Mouse (Mus musculus) bone marrow, adult 2 months (tissue): ENCODE measurements around the gene Dnajc16. TPM values are rescaled to one million over a fixed set of nuclear protein-coding genes. Genes with fewer than 3 reads are reported as not detected.

ENCODE experiments used
- H3K27ac ChIP-seq: fragments of 200-500 bp; 2 replicates; pipeline ENCODE4 v1.5.1; 2012; ENCODE audit warnings: low read depth, mild to moderate bottlenecking, control low read depth, inconsistent platforms, low read length; ENCODE audit not compliant: control insufficient read depth, poor library complexity, insufficient read depth
- H3K4me1 ChIP-seq: fragments of 200-500 bp; 2 replicates; pipeline ENCODE4 v1.6.1; 2011; ENCODE audit warnings: low read length; ENCODE audit not compliant: control insufficient read depth, insufficient read depth
- H3K4me3 ChIP-seq: fragments of 200-500 bp; replicated peaks from 2 replicates; pipeline ENCODE3; 2011; ENCODE audit warnings: mild to moderate bottlenecking, low read depth, low read length, control low read depth; ENCODE audit not compliant: control insufficient read depth
- CTCF ChIP-seq: fragments of 200-500 bp; IDR thresholded peaks from 2 replicates; pipeline ENCODE4 v1.5.1; 2011; ENCODE audit warnings: low read length, control low read depth; ENCODE audit not compliant: control insufficient read depth, insufficient read depth
- POLR2A ChIP-seq: fragments of 200-500 bp; IDR thresholded peaks from 2 replicates; pipeline ENCODE4 v1.6.1; 2011; ENCODE audit warnings: low read depth, mild to moderate bottlenecking, control low read depth, low read length, borderline replicate concordance; ENCODE audit not compliant: control insufficient read depth
- WGBS: fragments of 180-500 bp; shearing (Covaris S2); methylation state at CpG from one replicate; pipeline ENCODE4 v1.1.7; 2018; 5-methylcytosine and 5-hydroxymethylcytosine counted together
- polyA plus RNA-seq: library from polyadenylated mRNA; stranded (reverse); fragments of >200 nt; gene quantifications from 2 replicates; pipeline ENCODE4 v1.2.4, GENCODE M21; 2011; ENCODE audit warnings: low replicate concordance; ENCODE audit not compliant: missing spikeins, insufficient read depth, insufficient read length

Gene Dnajc16
- polyA plus RNA-seq, 1 experiment: 9.0 TPM

DNA sequence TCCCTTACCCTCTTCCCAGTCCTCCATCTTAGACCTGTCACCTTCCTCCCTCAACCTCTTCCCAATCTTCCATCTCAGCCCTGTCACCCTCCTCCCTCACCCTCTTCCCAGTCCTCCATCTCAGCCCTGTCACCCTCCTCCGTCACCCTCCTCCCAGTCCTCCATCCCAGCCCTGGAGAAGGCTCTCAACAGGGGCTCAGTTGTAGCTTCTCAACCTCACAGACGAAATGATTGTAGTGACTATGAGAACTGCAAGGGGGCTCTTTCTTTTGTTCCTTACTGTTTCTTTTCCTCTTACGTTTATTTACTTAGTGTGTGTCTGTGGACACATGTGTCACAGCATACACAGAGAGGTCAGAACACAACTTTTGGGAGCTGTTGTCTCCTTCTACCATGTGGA is 39.9 kb downstream of the Dnajc16 start:
- WGBS: 67% methylated on average over 3 of the region's 3 CpGs
- Histone ChIP-seq H3K27ac (peak overlapping the region; percentile 88), H3K4me1 (no peaks in the 10 kb centered on the region; the same call in 1 of the 2 replicates), H3K4me3 (no peak overlapping the region)
- TF ChIP-seq POLR2A (no peak), CTCF (no peak)

- Histone ChIP-seq H3K4me3 (no peak overlapping the region), H3K4me1 (no peaks in the 10 kb centered on the region; the same call in 1 of the 2 replicates), H3K27ac (no peak overlapping the region)
- WGBS: 83% methylated on average over 11 of the region's 11 CpGs
- TF ChIP-seq CTCF: no peak
- TF ChIP-seq POLR2A: no peak
Observed at GRCm38 (mm10) chr4:141749557-141749956, 41.2 kb downstream of the Dnajc16 start.

DNA sequence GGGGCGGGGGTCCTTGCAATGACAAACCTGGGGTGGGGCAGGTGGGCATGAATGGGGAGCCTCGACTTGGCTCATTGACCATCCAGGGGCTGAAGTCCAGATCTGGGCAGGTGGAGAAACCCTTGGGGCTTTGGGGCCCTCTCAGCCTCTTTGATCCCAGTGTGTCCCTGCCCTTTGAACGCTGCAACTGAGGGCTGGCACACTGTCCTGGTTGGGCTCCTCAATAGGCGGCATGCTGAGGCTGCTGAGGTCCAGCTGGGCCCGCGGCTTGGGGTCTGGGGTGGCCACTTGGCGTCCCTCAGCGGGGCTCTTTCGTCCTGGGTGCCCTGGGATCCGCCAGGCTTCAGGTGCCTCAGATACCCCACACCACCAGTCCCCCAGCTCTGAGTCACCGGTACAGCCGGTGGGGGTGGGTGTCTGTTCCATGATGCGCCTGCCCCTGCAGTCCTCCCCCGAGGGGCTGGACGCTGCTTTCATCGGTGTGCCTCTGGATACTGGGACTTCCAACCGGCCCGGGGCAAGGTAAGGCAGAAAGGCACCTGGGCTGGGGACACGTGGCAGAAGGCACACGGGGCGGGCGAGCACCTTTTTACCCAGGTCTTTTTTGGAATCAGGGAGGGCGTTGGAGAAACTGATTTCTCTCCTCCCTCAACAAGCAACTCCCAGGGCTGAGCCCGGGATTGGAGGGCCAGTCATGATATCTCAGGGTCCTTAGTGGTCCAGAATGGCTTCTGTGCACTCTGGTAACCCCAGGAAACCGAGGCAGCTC is 44.0 kb downstream of the Dnajc16 start, which contains the start of gene Agmat:
Gene Agmat (plus strand): TSS at position 95 of the 769 bp plus-strand sequence.
- H3K4me3 ChIP-seq: no peak within 1 kb of the TSS
- no peaks in the 10 kb centered on the region; the same call in 1 of the 2 replicates for H3K4me1 ChIP-seq
- WGBS: 53% methylated on average over 25 of the region's 25 CpGs
- no peak within 1 kb of the TSS for H3K27ac ChIP-seq
- TF ChIP-seq CTCF (no peak), POLR2A (no peak)

GRCm38 (mm10) chr4:141742381-141742780 is 48.4 kb downstream of the Dnajc16 start:
- no peak overlapping the region for H3K27ac ChIP-seq
- H3K4me3 ChIP-seq: no peak overlapping the region
- 88% methylated on average over 4 of the region's 4 CpGs for WGBS
- H3K4me1 ChIP-seq: no peaks in the 10 kb centered on the region
- no peak for TF ChIP-seq CTCF

- 72% methylated on average over 9 of the region's 9 CpGs for WGBS
- H3K4me3 ChIP-seq: no peak overlapping the region
- no peaks in the 10 kb centered on the region for H3K4me1 ChIP-seq
- H3K27ac ChIP-seq: no peak overlapping the region
- TF ChIP-seq POLR2A: no peak
Observed at GRCm38 (mm10) chr4:141741856-141742255, 48.9 kb downstream of the Dnajc16 start.

GRCm38 (mm10) chr4:141738015-141738414 is 52.7 kb downstream of the Dnajc16 start:
- no peaks in the 10 kb centered on the region; the same call in 1 of the 2 replicates for H3K4me1 ChIP-seq
- WGBS: 68% methylated on average over 8 of the region's 8 CpGs
- no peak for TF ChIP-seq CTCF
- no peak for TF ChIP-seq POLR2A
- no peak overlapping the region for H3K27ac ChIP-seq
- H3K4me3 ChIP-seq: no peak overlapping the region

DNA sequence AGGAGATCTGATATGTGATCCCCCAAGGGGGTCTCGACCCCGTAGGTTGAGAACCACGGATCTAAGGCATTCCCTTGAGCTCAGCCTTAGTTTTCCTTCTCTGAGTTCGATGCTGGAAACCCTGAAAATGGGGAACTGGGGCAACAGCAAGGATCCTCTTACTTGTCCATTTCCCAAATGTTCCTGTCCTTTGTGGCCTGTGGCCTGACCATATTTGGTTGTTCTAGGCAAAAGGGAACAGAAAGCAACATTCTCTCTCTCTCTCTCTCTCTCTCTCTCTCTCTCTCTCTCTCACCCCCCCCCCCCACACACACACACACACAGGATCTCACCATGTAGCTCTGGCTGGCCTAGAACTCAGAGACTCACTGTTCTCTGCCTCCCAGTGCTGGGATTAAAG is 53.9 kb downstream of the Dnajc16 start:
- Histone ChIP-seq H3K4me3 (no peak overlapping the region), H3K4me1 (no peaks in the 10 kb centered on the region; the same call in 1 of the 2 replicates), H3K27ac (no peak overlapping the region; the same call in 1 of the 2 replicates)
- WGBS: 44% methylated on average over 4 of the region's 4 CpGs
- no peak for TF ChIP-seq POLR2A

GRCm38 (mm10) chr4:141735206-141735560 is 55.5 kb downstream of the Dnajc16 start:
- WGBS: 39% methylated on average over 9 of the region's 9 CpGs
- TF ChIP-seq POLR2A (no peak), CTCF (no peak)
- Histone ChIP-seq H3K27ac (no peak overlapping the region), H3K4me3 (peak overlapping the region; percentile 9), H3K4me1 (no peaks in the 10 kb centered on the region; the same call in 1 of the 2 replicates)
